Mouse (Mus musculus) hindbrain, embryonic 15.5 days (tissue): ENCODE measurements around the gene Gltp. TPM values are rescaled to one million over a fixed set of nuclear protein-coding genes. Genes with fewer than 3 reads are reported as not detected.
A peak's percentile ranks its signal among the peaks of the same experiment; 100 is the strongest.

Source experiments
- ATAC-seq: fragments of 200-750 bp; cut with Nextera tagmentation; 2 replicates; pipeline ENCODE4 v1.8.0; 2017; ENCODE audit warnings: low read depth, moderate number of reproducible peaks, moderate TSS enrichment; ENCODE audit not compliant: low FRiP score
- H3K27ac ChIP-seq: fragments of 300-500 bp; sonication (generic); replicated peaks from 2 replicates; pipeline ENCODE4 v1.5.1; 2015; ENCODE audit warnings: mild to moderate bottlenecking, inconsistent platforms
- H3K27me3 ChIP-seq: fragments of 300-500 bp; sonication (generic); 2 replicates; pipeline ENCODE4 v1.6.1; 2015; ENCODE audit warnings: control low read depth, inconsistent platforms
- H3K36me3 ChIP-seq: fragments of 300-500 bp; sonication (generic); 2 replicates; pipeline ENCODE4 v1.6.1; 2015; ENCODE audit warnings: control low read depth, inconsistent platforms
- H3K4me1 ChIP-seq: fragments of 300-500 bp; sonication (generic); replicated peaks from 2 replicates; pipeline ENCODE4 v1.6.1; 2015; ENCODE audit warnings: control low read depth, inconsistent platforms
- H3K4me2 ChIP-seq: fragments of 300-500 bp; sonication (generic); 2 replicates; pipeline ENCODE4 v1.6.1; 2015; ENCODE audit warnings: moderate library complexity, mild to moderate bottlenecking, inconsistent platforms
- H3K4me3 ChIP-seq: fragments of 300-500 bp; sonication (generic); 2 replicates; pipeline ENCODE4 v1.5.1; 2015; ENCODE audit warnings: mild to moderate bottlenecking, inconsistent platforms
- H3K9ac ChIP-seq: fragments of 300-500 bp; sonication (generic); 2 replicates; pipeline ENCODE4 v1.6.1; 2015; ENCODE audit warnings: inconsistent platforms
- H3K9me3 ChIP-seq: fragments of 300-500 bp; sonication (generic); 2 replicates; pipeline ENCODE4 v1.6.1; 2016; ENCODE audit warnings: control low read depth, inconsistent platforms
- WGBS: fragments of 180-500 bp; shearing (Covaris S2); methylation state at CpG from one replicate; pipeline ENCODE4 v1.1.7; 2015; 5-methylcytosine and 5-hydroxymethylcytosine counted together
- polyA plus RNA-seq: library from polyadenylated mRNA; unstranded; fragments of >200 nt; fragmentation: Nextera tagmentation; extraction: Ambion mirVana; gene quantifications from 2 replicates; pipeline ENCODE4 v1.2.1, GENCODE M21; 2015

The Gltp gene
- polyA plus RNA-seq, 1 experiment from 2014 or later, result 48.0 TPM

DNA sequence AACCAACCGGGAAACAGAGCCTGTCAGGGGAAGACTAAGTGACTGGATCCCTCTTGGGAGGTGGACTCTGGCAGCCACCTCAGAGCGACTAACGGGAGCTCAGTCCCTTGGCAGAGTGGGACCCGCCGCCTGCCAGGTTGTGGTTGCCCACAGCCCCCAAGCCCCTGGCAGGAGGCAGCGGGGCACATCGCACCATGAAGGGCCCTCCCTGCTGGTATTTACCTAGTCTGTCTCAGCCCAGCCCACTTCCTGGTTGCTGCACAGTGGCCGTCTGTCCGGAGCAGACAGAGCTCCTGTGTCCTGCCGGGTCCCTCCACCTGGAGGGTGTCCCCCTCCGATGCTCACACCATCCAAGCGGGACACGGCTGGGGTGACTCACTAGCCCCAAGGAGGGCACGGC, 39.8 kb downstream of the Gltp start:
- no peak for ATAC-seq
- Histone ChIP-seq H3K9me3 (no peaks in the 10 kb centered on the region), H3K4me1 (peaks cover 20% of the 10 kb centered on the region), H3K9ac (no peak overlapping the region), H3K4me3 (no peak overlapping the region), H3K27ac (no peak overlapping the region), H3K36me3 (no peaks in the 10 kb centered on the region), H3K4me2 (no peak overlapping the region), H3K27me3 (peaks cover 8% of the 10 kb centered on the region)
- 43% methylated on average over 14 of the region's 14 CpGs for WGBS

- 77% methylated on average over 11 of the region's 11 CpGs for WGBS
- Histone ChIP-seq H3K27me3 (0 out of 2 replicates have a peak, but pooled peaks cover 2% of the 10 kb centered on the region), H3K27ac (no peak overlapping the region), H3K4me1 (peaks cover 20% of the 10 kb centered on the region), H3K9ac (no peak overlapping the region), H3K4me2 (no peak overlapping the region), H3K9me3 (no peaks in the 10 kb centered on the region), H3K36me3 (no peaks in the 10 kb centered on the region), H3K4me3 (no peak overlapping the region)
- no peak for ATAC-seq
These were observed 42.0 kb downstream of the Gltp start for GRCm38 (mm10) chr5:114648728-114649311.

- H3K4me1 ChIP-seq, result peaks cover 20% of the 10 kb centered on the region
- WGBS, result 1% methylated on average over 27 of the region's 27 CpGs
- H3K4me3 ChIP-seq, result peak overlapping the region; percentile 32
- peak; percentile 51 for ATAC-seq
- no peaks in the 10 kb centered on the region for H3K9me3 ChIP-seq
- no peak overlapping the region for H3K27ac ChIP-seq
- peak overlapping the region; percentile 62 for H3K4me2 ChIP-seq
- no peaks in the 10 kb centered on the region for H3K36me3 ChIP-seq
- H3K27me3 ChIP-seq, result 0 out of 2 replicates have a peak, but pooled peaks cover 2% of the 10 kb centered on the region
- peak overlapping the region; percentile 20; the same call in 1 of the 2 replicates for H3K9ac ChIP-seq
These were observed 43.4 kb downstream of the Gltp start for GRCm38 (mm10) chr5:114647211-114647974.

- no peak for ATAC-seq
- Histone ChIP-seq H3K27ac (no peak overlapping the region), H3K36me3 (no peaks in the 10 kb centered on the region), H3K27me3 (0 out of 2 replicates have a peak, but pooled peaks cover 2% of the 10 kb centered on the region), H3K9ac (no peak overlapping the region), H3K9me3 (no peaks in the 10 kb centered on the region), H3K4me3 (no peak overlapping the region), H3K4me1 (peaks cover 16% of the 10 kb centered on the region), H3K4me2 (no peak overlapping the region)
- 83% methylated on average over 5 of the region's 5 CpGs for WGBS
These were observed 44.9 kb downstream of the Gltp start for GRCm38 (mm10) chr5:114645916-114646315.

DNA sequence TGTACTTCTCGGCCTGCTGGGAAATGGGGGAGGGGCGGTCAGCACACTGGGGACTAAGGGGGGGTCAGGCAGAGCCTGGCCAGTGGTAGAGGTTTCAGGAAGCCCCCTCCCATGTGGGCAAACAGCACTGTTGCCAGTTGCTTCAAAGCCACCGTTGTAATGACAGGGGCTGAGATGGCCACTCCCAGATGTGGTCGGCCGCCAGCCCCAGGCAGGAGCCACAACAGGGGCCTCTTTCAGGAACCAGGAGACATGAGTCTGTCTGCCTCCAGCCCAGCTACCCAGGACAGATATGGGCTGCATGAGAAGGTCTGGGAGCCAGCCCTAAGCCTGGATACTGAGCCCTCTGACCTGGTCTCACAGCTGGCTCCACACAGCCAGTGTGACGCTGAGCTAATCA, 45.9 kb downstream of the Gltp start:
- H3K9me3 ChIP-seq, result no peaks in the 10 kb centered on the region
- H3K27me3 ChIP-seq, result 0 out of 2 replicates have a peak, but pooled peaks cover 2% of the 10 kb centered on the region
- no peak overlapping the region for H3K27ac ChIP-seq
- ATAC-seq, result no peak
- no peak overlapping the region for H3K4me3 ChIP-seq
- no peak overlapping the region for H3K4me2 ChIP-seq
- no peak overlapping the region for H3K9ac ChIP-seq
- 71% methylated on average over 6 of the region's 6 CpGs for WGBS
- H3K36me3 ChIP-seq, result no peaks in the 10 kb centered on the region
- peaks cover 10% of the 10 kb centered on the region for H3K4me1 ChIP-seq

DNA sequence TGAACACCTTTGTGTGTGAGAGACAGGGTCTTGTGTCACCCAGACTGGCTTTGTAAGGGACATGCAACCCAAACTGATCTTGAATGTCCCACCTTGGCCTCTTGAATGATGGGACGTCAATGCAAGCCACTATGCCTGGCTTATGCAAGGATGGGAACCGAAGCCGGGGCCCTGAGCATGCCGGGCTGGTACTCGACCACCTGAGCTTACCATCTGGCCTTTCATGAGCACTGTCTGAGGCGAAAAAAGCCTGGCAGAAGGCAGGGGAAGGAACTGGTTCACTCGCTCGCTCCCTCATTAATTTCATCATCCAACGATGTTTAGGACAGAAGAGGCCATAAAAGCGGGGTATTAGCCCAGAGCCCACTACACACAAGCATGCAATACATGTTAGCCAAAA, 50.0 kb downstream of the Gltp start:
- Histone ChIP-seq H3K36me3 (no peaks in the 10 kb centered on the region), H3K9me3 (no peaks in the 10 kb centered on the region), H3K9ac (no peak overlapping the region), H3K27ac (no peak overlapping the region), H3K4me3 (no peak overlapping the region), H3K4me1 (peaks cover 12% of the 10 kb centered on the region; the same call in 1 of the 2 replicates), H3K27me3 (no peaks in the 10 kb centered on the region), H3K4me2 (no peak overlapping the region)
- 76% methylated on average over 10 of the region's 10 CpGs for WGBS
- no peak for ATAC-seq

DNA sequence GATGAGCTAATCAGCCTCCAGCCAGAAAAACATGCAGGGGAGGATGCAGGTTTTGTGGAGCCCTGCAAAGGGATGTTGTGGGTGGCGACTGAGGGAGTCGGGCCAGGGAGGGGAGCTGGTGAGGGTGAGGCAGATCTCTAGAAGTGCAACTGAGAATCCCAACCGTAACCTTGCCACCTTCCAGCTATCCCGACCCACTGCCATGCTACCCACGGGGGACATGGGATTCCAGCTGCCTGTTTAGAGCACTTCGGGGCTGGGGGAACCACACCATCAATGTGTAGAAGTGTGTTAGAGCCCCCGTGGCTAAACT, 51.2 kb downstream of the Gltp start:
- WGBS, result 34% methylated on average over 7 of the region's 7 CpGs
- Histone ChIP-seq H3K4me3 (no peak overlapping the region), H3K4me2 (peak overlapping the region; percentile 56)

GRCm38 (mm10) chr5:114638769-114639644, 51.8 kb downstream of the Gltp start:
- no peaks in the 10 kb centered on the region for H3K9me3 ChIP-seq
- H3K4me2 ChIP-seq, result peak overlapping the region; percentile 56
- H3K4me1 ChIP-seq, result peaks cover 12% of the 10 kb centered on the region; the same call in 1 of the 2 replicates
- peak overlapping the region; percentile 28; the same call in 1 of the 2 replicates for H3K9ac ChIP-seq
- H3K27ac ChIP-seq, result no peak overlapping the region
- no peaks in the 10 kb centered on the region for H3K27me3 ChIP-seq
- ATAC-seq, result peak; percentile 81
- peak overlapping the region; percentile 18; the same call in 1 of the 2 replicates for H3K4me3 ChIP-seq
- H3K36me3 ChIP-seq, result no peaks in the 10 kb centered on the region
- WGBS, result 15% methylated on average over 22 of the region's 22 CpGs

More for the DNA sequence above, 51.2 kb downstream of the Gltp start:
- H3K27ac ChIP-seq, result no peak overlapping the region
- H3K27me3 ChIP-seq, result no peaks in the 10 kb centered on the region
- peaks cover 12% of the 10 kb centered on the region; the same call in 1 of the 2 replicates for H3K4me1 ChIP-seq
- no peaks in the 10 kb centered on the region for H3K36me3 ChIP-seq
- peak; percentile 33; the same call in 1 of the 2 replicates for ATAC-seq
- H3K9ac ChIP-seq, result no peak overlapping the region
- H3K9me3 ChIP-seq, result no peaks in the 10 kb centered on the region

DNA sequence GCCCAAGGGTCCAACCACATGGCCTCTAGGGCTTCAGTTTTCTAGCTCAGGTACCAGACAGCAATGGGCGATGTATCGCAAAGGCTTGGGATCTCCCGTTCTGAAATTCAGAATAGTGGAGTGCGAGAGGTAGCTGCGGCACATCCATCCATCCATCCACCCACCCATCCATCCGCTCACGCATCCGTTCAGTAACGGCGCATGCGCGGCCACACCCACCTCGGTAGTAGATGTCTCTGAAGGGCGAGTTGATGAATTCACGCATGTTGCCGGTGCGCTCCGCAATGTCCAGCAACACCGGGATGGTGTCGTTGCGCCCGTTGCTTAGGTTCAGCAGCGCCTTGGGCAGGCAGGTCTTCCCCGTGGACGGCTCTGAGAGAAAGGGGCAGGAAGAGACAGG, 54.7 kb downstream of the Gltp start:
- no peak for ATAC-seq
- Histone ChIP-seq H3K36me3 (no peaks in the 10 kb centered on the region), H3K27ac (no peak overlapping the region), H3K4me1 (peaks cover 12% of the 10 kb centered on the region; the same call in 1 of the 2 replicates), H3K9ac (no peak overlapping the region), H3K4me2 (no peak overlapping the region), H3K9me3 (no peaks in the 10 kb centered on the region), H3K4me3 (no peak overlapping the region), H3K27me3 (no peaks in the 10 kb centered on the region)
- whole genome bisulfite sequencing, result 81% methylated on average over 25 of the region's 25 CpGs

- 46% methylated on average over 2 of the region's 2 CpGs for WGBS
- no peak for ATAC-seq
- Histone ChIP-seq H3K9me3 (no peaks in the 10 kb centered on the region), H3K4me3 (no peak overlapping the region), H3K27me3 (no peaks in the 10 kb centered on the region), H3K4me2 (no peak overlapping the region), H3K27ac (no peak overlapping the region), H3K36me3 (no peaks in the 10 kb centered on the region), H3K9ac (no peak overlapping the region), H3K4me1 (no peaks in the 10 kb centered on the region)
These were observed 59.4 kb downstream of the Gltp start for GRCm38 (mm10) chr5:114631336-114631735.

DNA sequence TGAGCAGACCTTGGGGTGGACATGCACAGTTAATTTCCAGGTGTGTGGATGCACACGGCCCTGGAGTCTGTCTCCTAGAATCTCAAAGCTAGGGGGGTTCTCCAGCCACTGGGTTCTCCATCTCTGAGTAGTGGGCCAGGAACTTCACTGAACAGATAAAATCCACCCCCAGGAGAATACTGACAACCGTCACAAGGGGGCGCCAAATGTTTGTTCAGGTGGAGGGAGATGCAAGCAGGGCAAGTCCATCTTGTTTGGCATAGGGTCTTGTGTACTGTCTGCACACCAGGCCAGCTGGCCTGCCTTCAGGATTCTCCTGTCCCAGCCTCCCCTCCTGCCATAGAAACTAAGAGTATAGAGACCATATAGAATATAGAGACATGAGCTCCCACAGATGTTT, 65.2 kb downstream of the Gltp start:
- H3K36me3 ChIP-seq, result no peaks in the 10 kb centered on the region
- no peak overlapping the region for H3K4me3 ChIP-seq
- H3K27ac ChIP-seq, result no peak overlapping the region
- no peaks in the 10 kb centered on the region for H3K4me1 ChIP-seq
- ATAC-seq, result no peak
- H3K9me3 ChIP-seq, result no peaks in the 10 kb centered on the region
- no peak overlapping the region for H3K4me2 ChIP-seq
- 21% methylated on average over 3 of the region's 3 CpGs for WGBS
- H3K9ac ChIP-seq, result no peak overlapping the region
- H3K27me3 ChIP-seq, result no peaks in the 10 kb centered on the region

GRCm38 (mm10) chr5:114620305-114620704, 70.5 kb downstream of the Gltp start:
- no peaks in the 10 kb centered on the region for H3K27me3 ChIP-seq
- 44% methylated on average over 6 of the region's 6 CpGs for WGBS
- no peak overlapping the region for H3K4me2 ChIP-seq
- H3K4me3 ChIP-seq, result no peak overlapping the region
- H3K9me3 ChIP-seq, result no peaks in the 10 kb centered on the region
- ATAC-seq, result no peak
- H3K27ac ChIP-seq, result no peak overlapping the region
- no peaks in the 10 kb centered on the region for H3K4me1 ChIP-seq
- H3K9ac ChIP-seq, result no peak overlapping the region
- no peaks in the 10 kb centered on the region for H3K36me3 ChIP-seq
